Mouse (Mus musculus) testis, postnatal 14 days (tissue): ENCODE results near the gene Olfr1263.

Experiments
- DNase-seq: peaks from one replicate; pipeline ENCODE4 v3.0.0; 2021; ENCODE audit warnings: low spot score

The Olfr1263 gene

GRCm38 (mm10) chr2:90011831-90012230 is at the start of gene Olfr1263:
Gene Olfr1263 (plus strand): TSS chr2:90012131.
- DNase-seq: no peak

GRCm38 (mm10) chr2:89974184-89974583 is 37.7 kb upstream of the Olfr1263 start, which contains the start of gene Olfr1260:
Gene Olfr1260 (plus strand): TSS chr2:89974340.
- DNase-seq: no peak

GRCm38 (mm10) chr2:89977709-89978108 is 34.2 kb upstream of the Olfr1263 start:
- DNase-seq: no peak

GRCm38 (mm10) chr2:89990921-89991320 is 21.0 kb upstream of the Olfr1263 start, which contains the start of gene Olfr1261:
Gene Olfr1261 (plus strand): TSS chr2:89991221.
- DNase-seq: no peak

- no peak for DNase-seq
Observed at GRCm38 (mm10) chr2:89999845-90000244, 12.1 kb upstream of the Olfr1263 start, which contains the start of gene Olfr1262. Gene Olfr1262 (plus strand): TSS chr2:90000145.

GRCm38 (mm10) chr2:90025477-90025876 is 13.5 kb downstream of the Olfr1263 start, which contains the start of gene Olfr1264:
Gene Olfr1264 (minus strand): TSS chr2:90025577.
- no peak for DNase-seq

GRCm38 (mm10) chr2:90035037-90035436 is 23.1 kb downstream of the Olfr1263 start, which contains the start of gene Olfr1265:
Gene Olfr1265 (plus strand): TSS chr2:90035337.
- no peak for DNase-seq

GRCm38 (mm10) chr2:90063494-90063893 is 51.6 kb downstream of the Olfr1263 start, which contains the start of gene Olfr140:
Gene Olfr140 (minus strand): TSS chr2:90063594.
- DNase-seq: no peak
